Mouse (Mus musculus) heart, postnatal 0 days (tissue): ENCODE results near the gene Gm12794. TPM values are rescaled to one million over a fixed set of nuclear protein-coding genes. Genes with fewer than 3 reads are reported as not detected.
"Not testable (repeated sequence)": the region's sequence is repeated elsewhere in the genome, so short reads cannot be mapped to it uniquely, and the experiment has no call there.

Experiments used
- ATAC-seq: fragments of 200-750 bp; cut with Nextera tagmentation; 2 replicates; pipeline ENCODE4 v1.8.0; 2017; ENCODE audit warnings: low read depth, moderate number of reproducible peaks, moderate library complexity; ENCODE audit not compliant: insufficient read depth
- DNase-seq: peaks from one replicate; pipeline ENCODE4 v3.0.0-alpha.2; 2016; ENCODE audit warnings: low spot score
- H3K27ac ChIP-seq: fragments of 300-500 bp; sonication (generic); 2 replicates; pipeline ENCODE4 v1.5.1; 2014; ENCODE audit warnings: low read depth, mild to moderate bottlenecking
- H3K27me3 ChIP-seq: fragments of 300-500 bp; sonication (generic); 2 replicates; pipeline ENCODE4 v1.6.1; 2014; ENCODE audit warnings: low read length, mixed read lengths; ENCODE audit not compliant: control insufficient read depth, insufficient read depth
- H3K36me3 ChIP-seq: fragments of 300-500 bp; sonication (generic); replicated peaks from 2 replicates; pipeline ENCODE4 v1.6.1; 2014; ENCODE audit warnings: low read length, mixed read lengths; ENCODE audit not compliant: control insufficient read depth, insufficient read depth
- H3K4me1 ChIP-seq: fragments of 300-500 bp; sonication (generic); 2 replicates; pipeline ENCODE4 v1.6.1; 2014; ENCODE audit warnings: antibody characterized with exemption; ENCODE audit not compliant: control insufficient read depth, insufficient read depth
- H3K4me2 ChIP-seq: fragments of 300-500 bp; sonication (generic); 2 replicates; pipeline ENCODE4 v1.6.1; 2014; ENCODE audit warnings: low read depth, mild to moderate bottlenecking, low read length, moderate library complexity
- H3K4me3 ChIP-seq: fragments of 300-500 bp; sonication (generic); 2 replicates; pipeline ENCODE4 v1.5.1; 2014; ENCODE audit warnings: low read depth, low read length
- H3K9ac ChIP-seq: fragments of 300-500 bp; sonication (generic); replicated peaks from 2 replicates; pipeline ENCODE4 v1.6.1; 2014; ENCODE audit warnings: low read depth, low read length, mixed read lengths
- H3K9me3 ChIP-seq: fragments of 300-500 bp; sonication (generic); replicated peaks from 2 replicates; pipeline ENCODE4 v1.6.1; 2016; ENCODE audit warnings: low read length; ENCODE audit not compliant: control insufficient read depth
- CTCF ChIP-seq: IDR thresholded peaks from 2 replicates; pipeline ENCODE4 v1.5.1; 2016; ENCODE audit warnings: antibody characterized with exemption, control low read depth, low read depth
- EP300 ChIP-seq: IDR thresholded peaks from 2 replicates; pipeline ENCODE4 v1.6.1; 2016; ENCODE audit warnings: antibody characterized with exemption, low read depth
- WGBS: fragments of 180-500 bp; shearing (Covaris S2); extraction: QIAGEN DNeasy Blood & Tissue Kit; methylation state at CpG from one replicate; pipeline ENCODE4 v1.1.7; 2014; 5-methylcytosine and 5-hydroxymethylcytosine counted together
- polyA plus RNA-seq: library from polyadenylated mRNA; unstranded; fragments of >200 nt; fragmentation: Nextera tagmentation; extraction: Ambion mirVana; gene quantifications from 2 replicates; pipeline ENCODE4 v1.2.1, GENCODE M21; 2015
- total RNA-seq: library from RNA; depleted of rRNA; stranded (reverse); fragments of >200 nt; gene quantifications from 2 replicates; pipeline ENCODE4 v1.2.3, GENCODE M21; 2014; ENCODE audit warnings: low replicate concordance; rRNA removed

Gm12794 gene
- total RNA-seq (not detected in 2 replicates), polyA plus RNA-seq (not detected in 2 replicates)

GRCm38 (mm10) chr4:101940107-101940506 is at the start of gene Gm12794:
Gene Gm12794 (plus strand): TSS chr4:101940407.
- not testable (repeated sequence) for H3K4me3 ChIP-seq, H3K9ac ChIP-seq, H3K36me3 ChIP-seq, H3K4me2 ChIP-seq, ATAC-seq, DNase-seq, H3K9me3 ChIP-seq, H3K27ac ChIP-seq, H3K4me1 ChIP-seq, H3K27me3 ChIP-seq
- WGBS, result 62% methylated on average over 2 of the region's 2 CpGs

- WGBS, result 74% methylated on average over 7 of the region's 7 CpGs
- no peak within 1 kb of the TSS for H3K4me2 ChIP-seq
Observed at GRCm38 (mm10) chr4:101893656-101894420, 46.4 kb upstream of the Gm12794 start, which contains the start of gene C130073F10Rik. Gene C130073F10Rik (minus strand): TSS chr4:101893789.

GRCm38 (mm10) chr4:101908821-101909220 is 31.4 kb upstream of the Gm12794 start, which contains the start of gene Gm12800:
Gene Gm12800 (plus strand): TSS chr4:101909121.
- H3K9ac ChIP-seq, result not testable (repeated sequence)
- 82% methylated on average over 2 of the region's 2 CpGs for WGBS

More at GRCm38 (mm10) chr4:101893656-101894420, 46.4 kb upstream of the Gm12794 start, which contains the start of gene C130073F10Rik:
- no peak for TF ChIP-seq EP300
- TF ChIP-seq CTCF, result no peak
- no peak for DNase-seq
- Histone ChIP-seq H3K27ac (no peak within 1 kb of the TSS), H3K27me3 (no peaks in the 10 kb centered on the region), H3K4me1 (no peaks in the 10 kb centered on the region), H3K36me3 (no peaks in the 10 kb centered on the region), H3K9me3 (no peaks in the 10 kb centered on the region), H3K4me3 (no peak within 1 kb of the TSS), H3K9ac (no peak within 1 kb of the TSS)
- no peak for ATAC-seq

GRCm38 (mm10) chr4:101980949-101981348 is 40.7 kb downstream of the Gm12794 start, which contains the start of gene Gm12790:
Gene Gm12790 (minus strand): TSS chr4:101981049.
- 71% methylated on average over 1 of the region's 5 CpGs for WGBS
- not testable (repeated sequence) for H3K36me3 ChIP-seq, H3K27me3 ChIP-seq, H3K4me1 ChIP-seq, H3K27ac ChIP-seq, H3K9ac ChIP-seq, H3K4me2 ChIP-seq, H3K9me3 ChIP-seq, H3K4me3 ChIP-seq, DNase-seq, ATAC-seq

More at GRCm38 (mm10) chr4:101908821-101909220, 31.4 kb upstream of the Gm12794 start, which contains the start of gene Gm12800:
- H3K27me3 ChIP-seq, H3K4me3 ChIP-seq, DNase-seq, ATAC-seq, H3K4me2 ChIP-seq, H3K36me3 ChIP-seq, H3K9me3 ChIP-seq, H3K27ac ChIP-seq, H3K4me1 ChIP-seq: not testable (repeated sequence)

- no peak for TF ChIP-seq CTCF
- TF ChIP-seq EP300, result no peak
- no peak overlapping the region for H3K27ac ChIP-seq
- H3K4me3 ChIP-seq, result no peak overlapping the region
- DNase-seq (no peak), ATAC-seq (no peak)
- H3K27me3 ChIP-seq, result no peaks in the 10 kb centered on the region
- H3K9me3 ChIP-seq, result no peaks in the 10 kb centered on the region
- WGBS, result 78% methylated on average over 5 of the region's 5 CpGs
- no peak overlapping the region for H3K9ac ChIP-seq
- no peaks in the 10 kb centered on the region for H3K36me3 ChIP-seq
- no peaks in the 10 kb centered on the region for H3K4me1 ChIP-seq
- H3K4me2 ChIP-seq, result no peak overlapping the region
Observed at GRCm38 (mm10) chr4:101985678-101986077, 45.5 kb downstream of the Gm12794 start.

GRCm38 (mm10) chr4:101986326-101986725 is 46.1 kb downstream of the Gm12794 start, which contains the start of gene Gm12789:
Gene Gm12789 (plus strand): TSS chr4:101986626.
- not testable (repeated sequence) for H3K4me3 ChIP-seq, ATAC-seq, H3K4me2 ChIP-seq, H3K9me3 ChIP-seq, H3K36me3 ChIP-seq, H3K4me1 ChIP-seq, H3K27me3 ChIP-seq, DNase-seq, H3K27ac ChIP-seq, H3K9ac ChIP-seq
- WGBS, result 77% methylated on average over 2 of the region's 2 CpGs

Other genes with a start within 250 kb of the Gm12794 start
- 2.9 and 4.5 TPM in 2 replicates for gene Lepr, start 223.0 kb upstream of the Gm12794 start, total RNA-seq
- gene Lepr, start 223.0 kb upstream of the Gm12794 start, polyA plus RNA-seq, result 3.5 and 3.9 TPM in 2 replicates
- gene B020004J07Rik, start 96.4 kb upstream of the Gm12794 start, total RNA-seq, result not detected in 2 replicates
- gene B020004J07Rik, start 96.4 kb upstream of the Gm12794 start, polyA plus RNA-seq, result not detected in 2 replicates
- gene C130073F10Rik, start 46.6 kb upstream of the Gm12794 start, total RNA-seq, result not detected in 2 replicates
- gene C130073F10Rik, start 46.6 kb upstream of the Gm12794 start, polyA plus RNA-seq, result not detected in 2 replicates
- gene Gm12800, start 31.3 kb upstream of the Gm12794 start, total RNA-seq, result not detected in 2 replicates
- gene Gm12800, start 31.3 kb upstream of the Gm12794 start, polyA plus RNA-seq, result not detected in 2 replicates
- gene Gm12790, start 40.6 kb downstream of the Gm12794 start, total RNA-seq, result not detected in 2 replicates
- not detected in 2 replicates for gene Gm12790, start 40.6 kb downstream of the Gm12794 start, polyA plus RNA-seq
- gene Gm12789, start 46.2 kb downstream of the Gm12794 start, total RNA-seq, result not detected in 2 replicates
- gene Gm12789, start 46.2 kb downstream of the Gm12794 start, polyA plus RNA-seq, result not detected in 2 replicates
- gene Pde4b, start 147.1 kb downstream of the Gm12794 start, total RNA-seq, result 50.1 and 56.2 TPM in 2 replicates
- gene Pde4b, start 147.1 kb downstream of the Gm12794 start, polyA plus RNA-seq, result 29.6 and 30.8 TPM in 2 replicates